Mouse (Mus musculus) megakaryocyte, embryonic 14.5 days (primary cell): ENCODE data around the gene Gm3417.

ENCODE experiments used
- FLI1 ChIP-seq: IDR thresholded peaks from 2 replicates; pipeline ENCODE4 v1.6.1; 2012; ENCODE audit warnings: low read length, inconsistent platforms, mixed read lengths
- GATA1 ChIP-seq: IDR thresholded peaks from 3 replicates; pipeline ENCODE4 v1.6.1; 2012; ENCODE audit warnings: mixed read lengths, low read length, inconsistent platforms, borderline replicate concordance

GRCm38 (mm10) chr17:14927644-14928218, 50.9 kb downstream of the Gm3417 start:
- no peak for TF ChIP-seq GATA1
- TF ChIP-seq FLI1: no peak
